Mouse (Mus musculus) adrenal gland, adult 10 weeks (tissue): ENCODE data around the gene Sdk1. TPM values are rescaled to one million over a fixed set of nuclear protein-coding genes. Genes with fewer than 3 reads are reported as not detected.

Experiments used
- polyA plus RNA-seq: library from polyadenylated mRNA; stranded (reverse); fragments of 350-450 nt; fragmentation: Illumina TruSeq; extraction: RNeasy Lipid Tissue Mini Kit (QIAGEN cat#74804); gene quantifications from one replicate; pipeline ENCODE4 v1.2.3, GENCODE M21; 2014; ENCODE audit warnings: low read depth, low replicate concordance

Sdk1 gene
- 0.99 TPM for polyA plus RNA-seq

DNA sequence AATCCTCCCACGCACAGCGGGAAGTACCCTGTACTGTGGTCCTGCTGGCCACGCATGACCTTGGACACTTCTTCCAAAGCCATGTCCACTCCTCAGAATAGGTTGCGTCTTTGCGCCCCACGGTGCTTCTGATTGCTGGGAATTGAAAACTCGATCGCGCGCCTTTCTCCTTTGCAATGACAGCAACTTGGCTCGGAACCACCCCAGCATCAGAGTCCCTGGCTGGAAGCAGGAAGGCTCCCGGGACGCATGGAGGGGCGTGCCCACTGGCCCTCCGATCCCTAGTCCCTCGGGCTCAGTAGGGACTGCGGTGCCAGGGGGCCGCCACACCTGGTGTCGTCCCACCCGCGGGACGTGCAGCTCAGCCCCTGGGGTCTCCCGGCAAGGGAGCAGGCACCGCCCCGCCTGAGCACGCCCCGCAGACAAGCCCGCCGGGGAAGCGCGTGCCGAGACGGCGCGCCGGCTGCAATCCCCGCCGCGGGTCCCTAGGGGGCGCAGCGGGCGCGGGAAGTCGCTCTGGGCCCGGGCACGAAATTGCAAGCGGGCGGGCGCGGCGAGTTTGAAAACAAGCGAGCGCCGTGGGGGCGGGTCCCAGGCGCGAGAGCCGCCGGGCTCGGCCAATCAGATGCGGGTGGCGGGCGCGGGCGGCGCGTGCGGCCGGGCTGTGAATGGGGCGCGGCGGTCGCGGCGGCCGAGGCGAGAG, at the start of gene Sdk1:
Gene Sdk1, plus strand, starts transcription at position 650 of the 703 bp plus-strand sequence.

Other genes with a start within 250 kb of the Sdk1 start
- not detected for gene Card11, start 240.9 kb upstream of the Sdk1 start, polyA plus RNA-seq